Comparison of ENCODE assay signal across 19 mouse cellular contexts in the genomic region with DNA sequence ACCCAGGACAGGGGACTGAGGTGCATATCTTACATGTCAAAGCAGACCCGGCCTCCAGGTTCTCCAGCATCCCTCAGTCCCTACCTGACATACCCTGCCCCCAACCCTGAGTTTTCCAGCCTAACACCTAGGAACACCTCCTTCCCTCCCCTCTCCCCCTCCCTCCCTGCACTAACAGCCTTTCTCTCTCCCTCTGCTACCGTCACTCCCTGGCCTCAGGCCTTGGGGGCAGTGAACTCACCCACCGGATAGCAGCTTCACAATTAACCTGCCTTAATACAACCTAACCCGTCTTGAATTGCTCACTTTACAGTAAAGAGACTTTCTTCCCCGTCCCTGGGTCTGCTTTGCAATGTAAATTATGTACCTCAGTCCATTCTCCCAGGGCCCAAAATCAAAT. TPM values are rescaled to one million over a fixed set of nuclear protein-coding genes. Genes with fewer than 3 reads are reported as not detected.
DNase-seq lines count a peak whose midpoint lies in the region; TF ChIP-seq lines count a peak whose summit lies in the region.
"Had no signal": no experiment of that assay in that cellular context is flagged by ENCODE, and none has a peak within 500 bp of the region (broad histone marks: within the 10 kb centered on the region; RNA-seq: fewer than 3 reads in every experiment).

No protein-coding gene starts in this region.

- no peak overlapping the region for H3K27ac ChIP-seq in testis, adult 2 months (ENCODE audit: control insufficient read depth, insufficient read depth, low read depth, low read length)
- peak overlapping the region; percentile 12; the same call in 1 of the 2 replicates for H3K27ac ChIP-seq in ES-E14 (ENCODE audit: insufficient read depth, low read depth, low read length, poor library complexity, severe bottlenecking)
- H3K27ac ChIP-seq: embryonic facial prominence, embryonic 12.5 days; embryonic facial prominence, embryonic 15.5 days; hindbrain, embryonic 10.5 days; hindbrain, embryonic 13.5 days; intestine, embryonic 15.5 days had no signal

- H3K9ac ChIP-seq in ES-E14 (ENCODE audit: insufficient read depth, low read depth, low read length, poor library complexity, severe bottlenecking) = no peak overlapping the region
- H3K9ac ChIP-seq: embryonic facial prominence, embryonic 12.5 days; embryonic facial prominence, embryonic 15.5 days; forebrain, postnatal 0 days; hindbrain, embryonic 13.5 days; intestine, embryonic 15.5 days had no signal

- peak overlapping the region; percentile 73 for H3K4me3 ChIP-seq in testis, adult 2 months (ENCODE audit: control insufficient read depth, low read depth, low read length)
- no peak overlapping the region for H3K4me3 ChIP-seq in ES-E14 (ENCODE audit: insufficient read depth in 1 of 2, low read depth in 1 of 2, low read length in 2 of 2, poor library complexity in 1 of 2, severe bottlenecking in 1 of 2)
- H3K4me3 ChIP-seq: embryonic facial prominence, embryonic 12.5 days; embryonic facial prominence, embryonic 15.5 days; hindbrain, embryonic 10.5 days; hindbrain, embryonic 13.5 days; intestine, embryonic 15.5 days had no signal

- H3K36me3 ChIP-seq in testis, adult 2 months (ENCODE audit: control insufficient read depth, insufficient read depth, low read length) = no peaks in the 10 kb centered on the region; the same call in none of the 2 replicates
- peaks cover 41% of the 10 kb centered on the region for H3K36me3 ChIP-seq in ES-E14 (ENCODE audit: control insufficient read depth, insufficient read depth, low read length, poor library complexity, severe bottlenecking)

- DNase-seq in testis, postnatal 14 days (ENCODE audit: low spot score) = no peak
- DNase-seq in ES-E14 (ENCODE audit: low read depth, low spot score) (peak; percentile 37), WW6 (ENCODE audit: low read depth, low spot score) (peak; percentile 11)
- no peak for DNase-seq in gastrocnemius, postnatal 14 days
- DNase-seq in cerebellum, postnatal 14 days = no peak
- DNase-seq: adrenal gland, adult 8-10 months; adrenal gland, postnatal 25 days; cerebellum, adult 11-12 months; cerebellum, adult 8-10 months; cerebellum, postnatal 10 days; forebrain, postnatal 0 days; gastrocnemius, postnatal 36 days; kidney, adult 11 months had no signal

- intact Hi-C loops in gastrocnemius, postnatal 14 days (cut with DNase I; ENCODE audit: low total_unique reads) = no loop called here

- in situ Hi-C loops in ES-E14 (cut with MboI; ENCODE audit: low sequenced_read_pairs in 2 of 2, unreplicated experiment in 2 of 2) = no loop called here

- no peaks in the 10 kb centered on the region for H3K9me3 ChIP-seq in ES-E14 (ENCODE audit: control insufficient read depth, insufficient read depth, low read depth, low read length)
- H3K9me3 ChIP-seq: embryonic facial prominence, embryonic 12.5 days; embryonic facial prominence, embryonic 15.5 days; hindbrain, embryonic 10.5 days; hindbrain, embryonic 13.5 days; intestine, embryonic 15.5 days had no signal

- TF ChIP-seq POLR2A in testis, adult 2 months (IDR thresholded peaks at IDR 0.05; ENCODE audit: control insufficient read depth, low read depth, low read length) = no peak

- H3K4me1 ChIP-seq in testis, adult 2 months (ENCODE audit: control insufficient read depth, insufficient read depth, low read length) = no peaks in the 10 kb centered on the region
- peaks cover 0 to 5% of the 10 kb centered on the region in 2 experiments; a peak in 1 of 4 replicates for H3K4me1 ChIP-seq in ES-E14 (ENCODE audit: control insufficient read depth in 2 of 2, insufficient read depth in 2 of 2, low read length in 2 of 2, poor library complexity in 1 of 2)
- H3K4me1 ChIP-seq: embryonic facial prominence, embryonic 12.5 days; embryonic facial prominence, embryonic 15.5 days; hindbrain, embryonic 10.5 days; hindbrain, embryonic 13.5 days; intestine, embryonic 15.5 days had no signal

- no peak for TF ChIP-seq CTCF in testis, adult 2 months (IDR thresholded peaks at IDR 0.05; ENCODE audit: control insufficient read depth, insufficient read depth, insufficient replicate concordance, low read depth, low read length)

- no peaks in the 10 kb centered on the region for H3K27me3 ChIP-seq in testis, adult 2 months (ENCODE audit: control insufficient read depth, insufficient read depth, low read length)
- H3K27me3 ChIP-seq: embryonic facial prominence, embryonic 12.5 days; embryonic facial prominence, embryonic 15.5 days; hindbrain, embryonic 13.5 days; intestine, embryonic 15.5 days had no signal

TF ChIP-seq in ES-E14, 5 proteins besides CTCF, POLR2A, EP300 and RAD21:
- no peak for TF ChIP-seq CHD2 (IDR thresholded peaks at IDR 0.05; ENCODE audit: low read depth, low read length)
- no peak for TF ChIP-seq HCFC1 (IDR thresholded peaks at IDR 0.05; ENCODE audit: borderline replicate concordance, insufficient read depth, low read length)
- no peak for TF ChIP-seq ZC3H11A (IDR thresholded peaks at IDR 0.05; ENCODE audit: borderline replicate concordance, low read depth, low read length)
- TF ChIP-seq MAFK (IDR thresholded peaks at IDR 0.05; ENCODE audit: insufficient read depth, low read depth, low read length) = no peak
- no peak for TF ChIP-seq ZNF384 (IDR thresholded peaks at IDR 0.05; ENCODE audit: low read depth, low read length)

RNA-seq across cellular contexts. Expression of gene Anln, which starts 35.1 kb away (rescaled TPM):
- polyA plus RNA-seq in testis, adult 2 months (2012; rRNA removed) = 5.1 and 6.3 TPM in 2 replicates
- total RNA-seq in ES-E14 (2012; rRNA removed) = 155 and 168 TPM in 2 replicates
- total RNA-seq in gastrocnemius, postnatal 14 days (2021) = 1 to 10 TPM; 4.9 to 5.1 TPM

RNA-seq across cellular contexts. Expression of gene Zfp810, which starts 46.5 kb away (rescaled TPM):
- polyA plus RNA-seq in testis, adult 2 months (2012; rRNA removed) = 2.5 and 2.6 TPM in 2 replicates
- 7.8 and 14.3 TPM in 2 replicates for total RNA-seq in ES-E14 (2012; rRNA removed)
- total RNA-seq in gastrocnemius, postnatal 14 days (2021) = 1 to 10 TPM; 1.4 to 1.6 TPM

RNA-seq across cellular contexts. Expression of gene 9530077C05Rik, which starts 57.4 kb away (rescaled TPM):
- 43.0 and 44.2 TPM in 2 replicates for polyA plus RNA-seq in testis, adult 2 months (2012; rRNA removed)
- 2.2 and 2.5 TPM in 2 replicates for total RNA-seq in ES-E14 (2012; rRNA removed)
- under 1 TPM; 0.33 to 0.39 TPM for total RNA-seq in gastrocnemius, postnatal 14 days (2021)

Comparison
In these comparisons a context has a peak if more than half of its experiments do, and no peak if none do; other contexts are left out.
1. DNase-seq: peak in ES-E14 (single experiment) and WW6 (single experiment); none in testis, postnatal 14 days (single experiment), gastrocnemius, postnatal 14 days (single experiment) and cerebellum, postnatal 14 days (0 of 2).
2. RNA of gene Anln, which starts 35.1 kb away (total RNA-seq): 155 to 168 TPM in ES-E14; 4.9 to 5.1 TPM in gastrocnemius, postnatal 14 days; every median in the first group is over 10 times any median in the second.